8 mouse cellular contexts compared by ENCODE assay signal in genomic region chr4:126300916-126301583, GRCm38 (mm10). TPM values are rescaled to one million over a fixed set of nuclear protein-coding genes. Genes with fewer than 3 reads are reported as not detected.
A peak's percentile ranks its signal among the peaks of the same experiment; 100 is the strongest.
DNase-seq lines count a peak whose midpoint lies in the region; ATAC-seq and TF ChIP-seq lines count a peak whose summit lies in the region.
"Had no signal": no experiment of that assay in that cellular context is flagged by ENCODE, and none has a peak within 500 bp of the region (broad histone marks: within the 10 kb centered on the region; RNA-seq: fewer than 3 reads in every experiment).

No protein-coding gene starts in this region.

- H3K36me3 ChIP-seq in testis, adult 2 months (ENCODE audit: control insufficient read depth, insufficient read depth, low read length) = no peaks in the 10 kb centered on the region
- no peaks in the 10 kb centered on the region; the same call in 1 of the 2 replicates for H3K36me3 ChIP-seq in embryonic facial prominence, embryonic 15.5 days
- no peaks in the 10 kb centered on the region for H3K36me3 ChIP-seq in limb, embryonic 10.5 days
- H3K36me3 ChIP-seq in neural tube, embryonic 15.5 days = no peaks in the 10 kb centered on the region

- H3K4me2 ChIP-seq in embryonic facial prominence, embryonic 15.5 days (replicated peaks) = peak overlapping the region; percentile 70
- peak overlapping the region; percentile 58 for H3K4me2 ChIP-seq in neural tube, embryonic 15.5 days

- no peak for TF ChIP-seq POLR2A in testis, adult 2 months (IDR thresholded peaks at IDR 0.05; ENCODE audit: control insufficient read depth, low read depth, low read length)

- no peak for TF ChIP-seq CTCF in testis, adult 2 months (IDR thresholded peaks at IDR 0.05; ENCODE audit: control insufficient read depth, insufficient read depth, insufficient replicate concordance, low read depth, low read length)

- DNase-seq in testis, postnatal 14 days (ENCODE audit: low spot score) = no peak
- DNase-seq in limb, embryonic 10.5 days (ENCODE audit: low spot score) = peak; percentile 69
- no peak for DNase-seq in frontal cortex, postnatal 25 days (ENCODE audit: low spot score in 2 of 2)
- DNase-seq in cerebellum, postnatal 4 days (ENCODE audit: low spot score in 2 of 2) = no peak

- no peaks in the 10 kb centered on the region; the same call in 1 of the 2 replicates for H3K27me3 ChIP-seq in testis, adult 2 months (ENCODE audit: control insufficient read depth, insufficient read depth, low read length)
- peaks cover 25% of the 10 kb centered on the region for H3K27me3 ChIP-seq in embryonic facial prominence, embryonic 15.5 days
- H3K27me3 ChIP-seq in limb, embryonic 10.5 days (ENCODE audit: low read depth, poor library complexity, severe bottlenecking) = peaks cover 83% of the 10 kb centered on the region
- H3K27me3 ChIP-seq in neural tube, embryonic 15.5 days (replicated peaks) = peaks cover 66% of the 10 kb centered on the region

- no peaks in the 10 kb centered on the region for H3K9me3 ChIP-seq in embryonic facial prominence, embryonic 15.5 days (replicated peaks)
- no peaks in the 10 kb centered on the region for H3K9me3 ChIP-seq in limb, embryonic 10.5 days (replicated peaks)
- H3K9me3 ChIP-seq in neural tube, embryonic 15.5 days (replicated peaks) = no peaks in the 10 kb centered on the region

- 2% methylated on average over 50 of the region's 50 CpGs for WGBS in embryonic facial prominence, embryonic 15.5 days
- under 1% methylated on average over 50 of the region's 50 CpGs for WGBS in limb, embryonic 10.5 days
- 2% methylated on average over 49 of the region's 50 CpGs for WGBS in neural tube, embryonic 15.5 days

- peak; percentile 78 for ATAC-seq in embryonic facial prominence, embryonic 15.5 days (ENCODE audit: insufficient number of reproducible peaks, low FRiP score, low TSS enrichment, low read depth)
- ATAC-seq in neural tube, embryonic 15.5 days (ENCODE audit: low FRiP score) = no peak

- H3K9ac ChIP-seq in embryonic facial prominence, embryonic 15.5 days = peak overlapping the region; percentile 18; the same call in 1 of the 2 replicates
- H3K9ac ChIP-seq in neural tube, embryonic 15.5 days (replicated peaks) = 0 out of 2 replicates have a peak overlapping the region, but pooled peaks have one; percentile 27

- H3K27ac ChIP-seq in testis, adult 2 months (ENCODE audit: control insufficient read depth, insufficient read depth, low read depth, low read length) = no peak overlapping the region
- H3K27ac ChIP-seq in embryonic facial prominence, embryonic 15.5 days (replicated peaks) = peak overlapping the region; percentile 65
- H3K27ac ChIP-seq in limb, embryonic 10.5 days = peak overlapping the region; percentile 77
- H3K27ac ChIP-seq in neural tube, embryonic 15.5 days (replicated peaks) = no peak overlapping the region

- H3K4me3 ChIP-seq in testis, adult 2 months (ENCODE audit: control insufficient read depth, low read depth, low read length) = peak overlapping the region; percentile 20
- H3K4me3 ChIP-seq in embryonic facial prominence, embryonic 15.5 days (replicated peaks) = peak overlapping the region; percentile 38
- H3K4me3 ChIP-seq in limb, embryonic 10.5 days = peak overlapping the region; percentile 56
- peak overlapping the region; percentile 27 for H3K4me3 ChIP-seq in neural tube, embryonic 15.5 days (replicated peaks)
- H3K4me3 ChIP-seq: erythroblast, embryonic 14.5 days had no signal

- H3K4me1 ChIP-seq in testis, adult 2 months (ENCODE audit: control insufficient read depth, insufficient read depth, low read length) = peaks cover 23% of the 10 kb centered on the region
- peaks cover 43% of the 10 kb centered on the region for H3K4me1 ChIP-seq in embryonic facial prominence, embryonic 15.5 days
- H3K4me1 ChIP-seq in limb, embryonic 10.5 days = peaks cover 43% of the 10 kb centered on the region
- peaks cover 32% of the 10 kb centered on the region for H3K4me1 ChIP-seq in neural tube, embryonic 15.5 days

RNA-seq across cellular contexts. Expression of gene Col8a2, which starts 14.5 kb away (rescaled TPM):
- polyA plus RNA-seq in testis, adult 2 months (2012; rRNA removed) = 0.42 and 0.48 TPM in 2 replicates
- polyA plus RNA-seq in embryonic facial prominence, embryonic 15.5 days (2015; fragmentation: Nextera tagmentation; extraction: Ambion mirVana) = 48.6 and 60.1 TPM in 2 replicates
- polyA plus RNA-seq in limb, embryonic 10.5 days (2016; fragmentation: Nextera tagmentation; extraction: Ambion mirVana) = 0.65 and 1.4 TPM in 2 replicates
- 7.4 and 9.8 TPM in 2 replicates for polyA plus RNA-seq in neural tube, embryonic 15.5 days (2015; fragmentation: Nextera tagmentation; extraction: Ambion mirVana)
- polyA plus RNA-seq: erythroblast, embryonic 14.5 days had no signal

RNA-seq across cellular contexts. Expression of gene Adprhl2, which starts 20.5 kb away (rescaled TPM):
- 5.8 and 8.1 TPM in 2 replicates for polyA plus RNA-seq in testis, adult 2 months (2012; rRNA removed)
- 83.5 and 89.3 TPM in 2 replicates for polyA plus RNA-seq in embryonic facial prominence, embryonic 15.5 days (2015; fragmentation: Nextera tagmentation; extraction: Ambion mirVana)
- 95.1 and 97.5 TPM in 2 replicates for polyA plus RNA-seq in limb, embryonic 10.5 days (2016; fragmentation: Nextera tagmentation; extraction: Ambion mirVana)
- 75.5 and 79.8 TPM in 2 replicates for polyA plus RNA-seq in neural tube, embryonic 15.5 days (2015; fragmentation: Nextera tagmentation; extraction: Ambion mirVana)

RNA-seq across cellular contexts. Expression of gene Tekt2, which starts 24.4 kb away (rescaled TPM):
- polyA plus RNA-seq in testis, adult 2 months (2012; rRNA removed) = 507 and 517 TPM in 2 replicates
- 18.4 and 26.5 TPM in 2 replicates for polyA plus RNA-seq in embryonic facial prominence, embryonic 15.5 days (2015; fragmentation: Nextera tagmentation; extraction: Ambion mirVana)
- 0.35 and 0.98 TPM in 2 replicates for polyA plus RNA-seq in limb, embryonic 10.5 days (2016; fragmentation: Nextera tagmentation; extraction: Ambion mirVana)
- polyA plus RNA-seq in neural tube, embryonic 15.5 days (2015; fragmentation: Nextera tagmentation; extraction: Ambion mirVana) = 8.3 and 9.2 TPM in 2 replicates
- polyA plus RNA-seq: erythroblast, embryonic 14.5 days had no signal

RNA-seq across cellular contexts. Expression of gene Trappc3, which starts 38.9 kb away (rescaled TPM):
- polyA plus RNA-seq in testis, adult 2 months (2012; rRNA removed) = 20.1 and 20.5 TPM in 2 replicates
- 124 and 132 TPM in 2 replicates for polyA plus RNA-seq in embryonic facial prominence, embryonic 15.5 days (2015; fragmentation: Nextera tagmentation; extraction: Ambion mirVana)
- polyA plus RNA-seq in limb, embryonic 10.5 days (2016; fragmentation: Nextera tagmentation; extraction: Ambion mirVana) = 83.1 and 95.3 TPM in 2 replicates
- 175 and 188 TPM in 2 replicates for polyA plus RNA-seq in neural tube, embryonic 15.5 days (2015; fragmentation: Nextera tagmentation; extraction: Ambion mirVana)

RNA-seq across cellular contexts. Expression of gene Map7d1, which starts 44.9 kb away (rescaled TPM):
- 6.0 and 7.5 TPM in 2 replicates for polyA plus RNA-seq in testis, adult 2 months (2012; rRNA removed)
- polyA plus RNA-seq in embryonic facial prominence, embryonic 15.5 days (2015; fragmentation: Nextera tagmentation; extraction: Ambion mirVana) = 59.9 and 60.4 TPM in 2 replicates
- 56.2 and 63.2 TPM in 2 replicates for polyA plus RNA-seq in limb, embryonic 10.5 days (2016; fragmentation: Nextera tagmentation; extraction: Ambion mirVana)
- polyA plus RNA-seq in neural tube, embryonic 15.5 days (2015; fragmentation: Nextera tagmentation; extraction: Ambion mirVana) = 65.4 and 79.7 TPM in 2 replicates

Comparison
In these comparisons a context has a peak if more than half of its experiments do, and no peak if none do; other contexts are left out.
1. H3K27ac ChIP-seq: peak in embryonic facial prominence, embryonic 15.5 days (single experiment) and limb, embryonic 10.5 days (single experiment); none in testis, adult 2 months (single experiment) and neural tube, embryonic 15.5 days (single experiment).
2. RNA of gene Tekt2, which starts 24.4 kb away (polyA plus RNA-seq): 507 to 517 TPM in testis, adult 2 months; 18.4 to 26.5 TPM in embryonic facial prominence, embryonic 15.5 days, 8.3 to 9.2 TPM in neural tube, embryonic 15.5 days and 0.35 to 0.98 TPM in limb, embryonic 10.5 days; every median in the first group is over 10 times any median in the second.
3. Peak in every context shown above with its lines, with median percentiles within 50 percentile points of each other: H3K4me3 ChIP-seq.